ENCODE assay signal across 8 mouse cellular contexts in genomic region chr19:60811098-60812035, GRCm38 (mm10). TPM values are rescaled to one million over a fixed set of nuclear protein-coding genes. Genes with fewer than 3 reads are reported as not detected.
DNase-seq lines count a peak whose midpoint lies in the region; ATAC-seq and TF ChIP-seq lines count a peak whose summit lies in the region.

Fam45a (plus strand) TSS chr19:60811585.

- peak within 1 kb of the TSS; percentile 61 for H3K4me2 ChIP-seq in forebrain, embryonic 12.5 days
- H3K4me2 ChIP-seq in heart, postnatal 0 days (ENCODE audit: low read depth, low read length), result peak within 1 kb of the TSS; percentile 86
- peak within 1 kb of the TSS; percentile 82 for H3K4me2 ChIP-seq in liver, embryonic 16.5 days (ENCODE audit: low read depth, low read length)
- H3K4me2 ChIP-seq in neural tube, embryonic 13.5 days, result peak within 1 kb of the TSS; percentile 74

- peak within 1 kb of the TSS; percentile 87 for H3K9ac ChIP-seq in forebrain, embryonic 12.5 days
- peak within 1 kb of the TSS; percentile 65 for H3K9ac ChIP-seq in heart, postnatal 0 days (replicated peaks; ENCODE audit: low read depth, low read length)
- H3K9ac ChIP-seq in liver, embryonic 16.5 days (ENCODE audit: low read depth, low read length), result peak within 1 kb of the TSS; percentile 89
- peak within 1 kb of the TSS; percentile 80 for H3K9ac ChIP-seq in neural tube, embryonic 13.5 days

- peak; percentile 94 for TF ChIP-seq POLR2A in testis, adult 2 months (IDR thresholded peaks at IDR 0.05; ENCODE audit: control insufficient read depth, low read depth, low read length)

- DNase-seq in c-Kit-positive CD71-positive TER-119-positive erythroid progenitor cells, embryonic 14.5 days (ENCODE audit: low spot score), result peak; percentile 92
- peak; percentile 97 for DNase-seq in heart, postnatal 0 days (ENCODE audit: low spot score)
- DNase-seq in kidney, postnatal 4 days, result peak; percentile 92 to 96

- no peak for TF ChIP-seq EP300 in heart, postnatal 0 days (IDR thresholded peaks at IDR 0.05; ENCODE audit: low read depth)

- H3K4me1 ChIP-seq in E14TG2a.4 (replicated peaks; ENCODE audit: low read depth, low read length), result peaks cover 16% of the 10 kb centered on the region
- peaks cover 9% of the 10 kb centered on the region for H3K4me1 ChIP-seq in forebrain, embryonic 12.5 days
- peaks cover 4% of the 10 kb centered on the region for H3K4me1 ChIP-seq in heart, postnatal 0 days (ENCODE audit: control insufficient read depth, insufficient read depth)
- H3K4me1 ChIP-seq in liver, embryonic 16.5 days (ENCODE audit: control insufficient read depth, low read depth, low read length), result peaks cover 29% of the 10 kb centered on the region
- peaks cover 14% of the 10 kb centered on the region for H3K4me1 ChIP-seq in neural tube, embryonic 13.5 days (replicated peaks)
- peaks cover 6% of the 10 kb centered on the region for H3K4me1 ChIP-seq in testis, adult 2 months (ENCODE audit: control insufficient read depth, insufficient read depth, low read length)

- H3K27ac ChIP-seq in forebrain, embryonic 12.5 days, result peak within 1 kb of the TSS; percentile 66
- H3K27ac ChIP-seq in heart, postnatal 0 days (ENCODE audit: low read depth), result peak within 1 kb of the TSS; percentile 63
- peak within 1 kb of the TSS; percentile 87 for H3K27ac ChIP-seq in liver, embryonic 16.5 days (ENCODE audit: low read length)
- H3K27ac ChIP-seq in neural tube, embryonic 13.5 days (replicated peaks), result peak within 1 kb of the TSS; percentile 67
- peak within 1 kb of the TSS; percentile 90 for H3K27ac ChIP-seq in testis, adult 2 months (ENCODE audit: control insufficient read depth, insufficient read depth, low read depth, low read length)

- TF ChIP-seq CTCF in E14TG2a.4 (conservative IDR thresholded peaks at IDR 0.05; ENCODE audit: low read length), result peak; percentile 14; the same call in 1 of the 2 replicates
- peak; percentile 88 for TF ChIP-seq CTCF in heart, postnatal 0 days (IDR thresholded peaks at IDR 0.05; ENCODE audit: low read depth)
- peak; percentile 68; the same call in 1 of the 2 replicates for TF ChIP-seq CTCF in testis, adult 2 months (IDR thresholded peaks at IDR 0.05; ENCODE audit: control insufficient read depth, insufficient read depth, insufficient replicate concordance, low read depth, low read length)

- H3K4me3 ChIP-seq in E14TG2a.4 (replicated peaks; ENCODE audit: low read length), result peak within 1 kb of the TSS; percentile 80
- H3K4me3 ChIP-seq in forebrain, embryonic 12.5 days (replicated peaks), result peak within 1 kb of the TSS; percentile 81
- H3K4me3 ChIP-seq in heart, postnatal 0 days (ENCODE audit: low read depth, low read length), result peak within 1 kb of the TSS; percentile 77
- H3K4me3 ChIP-seq in liver, embryonic 16.5 days (ENCODE audit: low read depth, low read length), result peak within 1 kb of the TSS; percentile 86
- H3K4me3 ChIP-seq in neural tube, embryonic 13.5 days, result peak within 1 kb of the TSS; percentile 59
- peak within 1 kb of the TSS; percentile 92 for H3K4me3 ChIP-seq in testis, adult 2 months (ENCODE audit: control insufficient read depth, low read depth, low read length)

- 2% methylated on average over 45 of the region's 45 CpGs for WGBS in forebrain, embryonic 12.5 days
- 2% methylated on average over 43 of the region's 45 CpGs for WGBS in heart, postnatal 0 days
- WGBS in liver, embryonic 16.5 days (ENCODE audit: insufficient replicate concordance), result 4% methylated on average over 45 of the region's 45 CpGs
- 3% methylated on average over 38 of the region's 45 CpGs for WGBS in neural tube, embryonic 13.5 days

- no peaks in the 10 kb centered on the region for H3K9me3 ChIP-seq in E14TG2a.4 (ENCODE audit: low read length)
- no peaks in the 10 kb centered on the region for H3K9me3 ChIP-seq in forebrain, embryonic 12.5 days
- no peaks in the 10 kb centered on the region for H3K9me3 ChIP-seq in heart, postnatal 0 days (replicated peaks; ENCODE audit: control insufficient read depth, low read length)
- no peaks in the 10 kb centered on the region for H3K9me3 ChIP-seq in liver, embryonic 16.5 days (replicated peaks; ENCODE audit: control insufficient read depth, low read length)
- no peaks in the 10 kb centered on the region for H3K9me3 ChIP-seq in neural tube, embryonic 13.5 days

- peaks cover 14% of the 10 kb centered on the region for H3K36me3 ChIP-seq in E14TG2a.4 (ENCODE audit: insufficient read depth, low read length)
- H3K36me3 ChIP-seq in forebrain, embryonic 12.5 days (replicated peaks), result peaks cover 10% of the 10 kb centered on the region
- H3K36me3 ChIP-seq in heart, postnatal 0 days (replicated peaks; ENCODE audit: control insufficient read depth, insufficient read depth, low read length), result peaks cover 15% of the 10 kb centered on the region
- H3K36me3 ChIP-seq in liver, embryonic 16.5 days (ENCODE audit: control insufficient read depth, insufficient read depth), result peaks cover 7% of the 10 kb centered on the region
- H3K36me3 ChIP-seq in neural tube, embryonic 13.5 days, result peaks cover 14% of the 10 kb centered on the region
- no peaks in the 10 kb centered on the region for H3K36me3 ChIP-seq in testis, adult 2 months (ENCODE audit: control insufficient read depth, insufficient read depth, low read length)

- ATAC-seq in forebrain, embryonic 12.5 days (ENCODE audit: low FRiP score), result peak; percentile 100
- peak; percentile 100 for ATAC-seq in heart, postnatal 0 days (ENCODE audit: insufficient read depth, low read depth)
- ATAC-seq in liver, embryonic 16.5 days (ENCODE audit: low read depth), result peak; percentile 99
- peak; percentile 100 for ATAC-seq in neural tube, embryonic 13.5 days (ENCODE audit: low read depth)

- no peaks in the 10 kb centered on the region for H3K27me3 ChIP-seq in E14TG2a.4 (ENCODE audit: insufficient read depth, low read length)
- H3K27me3 ChIP-seq in forebrain, embryonic 12.5 days, result no peaks in the 10 kb centered on the region
- no peaks in the 10 kb centered on the region for H3K27me3 ChIP-seq in heart, postnatal 0 days (ENCODE audit: control insufficient read depth, insufficient read depth, low read length)
- H3K27me3 ChIP-seq in liver, embryonic 16.5 days (ENCODE audit: control insufficient read depth, insufficient read depth, low read depth, low read length), result no peaks in the 10 kb centered on the region
- H3K27me3 ChIP-seq in neural tube, embryonic 13.5 days, result no peaks in the 10 kb centered on the region
- H3K27me3 ChIP-seq in testis, adult 2 months (ENCODE audit: control insufficient read depth, insufficient read depth, low read length), result no peaks in the 10 kb centered on the region

RNA-seq across cellular contexts. Expression of gene Fam45a, which starts in this region (rescaled TPM):
- 35.5 and 39.4 TPM in 2 replicates for polyA plus RNA-seq in forebrain, embryonic 12.5 days (2016; fragmentation: Nextera tagmentation; extraction: Ambion mirVana)
- total RNA-seq in heart, postnatal 0 days (2014; rRNA removed; ENCODE audit: low replicate concordance), result 14.1 and 23.0 TPM in 2 replicates
- polyA plus RNA-seq in heart, postnatal 0 days (2015; fragmentation: Nextera tagmentation; extraction: Ambion mirVana), result 13.4 and 15.0 TPM in 2 replicates
- polyA plus RNA-seq in liver, embryonic 16.5 days (2015; fragmentation: Nextera tagmentation; extraction: Ambion mirVana), result 21.0 and 21.1 TPM in 2 replicates
- 38.8 and 39.9 TPM in 2 replicates for polyA plus RNA-seq in neural tube, embryonic 13.5 days (2015; fragmentation: Nextera tagmentation; extraction: Ambion mirVana)
- 50.1 and 67.7 TPM in 2 replicates for polyA plus RNA-seq in testis, adult 2 months (2012; rRNA removed)

Comparison
In these comparisons a context has a peak if more than half of its experiments do, and no peak if none do; other contexts are left out.
1. Peak in every context shown above with its lines: DNase-seq, ATAC-seq, H3K4me3 ChIP-seq and H3K27ac ChIP-seq.
2. CTCF ChIP-seq: peak in every context shown above with its lines; median percentile 88 in heart, postnatal 0 days; 68 in testis, adult 2 months; 14 in E14TG2a.4.